Mouse (Mus musculus) ES-CJ7 (cell line): Measurements from ENCODE around the gene Ormdl1.
A peak's percentile ranks its signal among the peaks of the same experiment; 100 is the strongest.
"Not testable (repeated sequence)": the region's sequence is repeated elsewhere in the genome, so short reads cannot be mapped to it uniquely, and the experiment has no call there.

Source experiments
- DNase-seq: peaks from one replicate; pipeline ENCODE4 v3.0.0; 2011; ENCODE audit warnings: low read depth, low spot score

Ormdl1 gene

DNA sequence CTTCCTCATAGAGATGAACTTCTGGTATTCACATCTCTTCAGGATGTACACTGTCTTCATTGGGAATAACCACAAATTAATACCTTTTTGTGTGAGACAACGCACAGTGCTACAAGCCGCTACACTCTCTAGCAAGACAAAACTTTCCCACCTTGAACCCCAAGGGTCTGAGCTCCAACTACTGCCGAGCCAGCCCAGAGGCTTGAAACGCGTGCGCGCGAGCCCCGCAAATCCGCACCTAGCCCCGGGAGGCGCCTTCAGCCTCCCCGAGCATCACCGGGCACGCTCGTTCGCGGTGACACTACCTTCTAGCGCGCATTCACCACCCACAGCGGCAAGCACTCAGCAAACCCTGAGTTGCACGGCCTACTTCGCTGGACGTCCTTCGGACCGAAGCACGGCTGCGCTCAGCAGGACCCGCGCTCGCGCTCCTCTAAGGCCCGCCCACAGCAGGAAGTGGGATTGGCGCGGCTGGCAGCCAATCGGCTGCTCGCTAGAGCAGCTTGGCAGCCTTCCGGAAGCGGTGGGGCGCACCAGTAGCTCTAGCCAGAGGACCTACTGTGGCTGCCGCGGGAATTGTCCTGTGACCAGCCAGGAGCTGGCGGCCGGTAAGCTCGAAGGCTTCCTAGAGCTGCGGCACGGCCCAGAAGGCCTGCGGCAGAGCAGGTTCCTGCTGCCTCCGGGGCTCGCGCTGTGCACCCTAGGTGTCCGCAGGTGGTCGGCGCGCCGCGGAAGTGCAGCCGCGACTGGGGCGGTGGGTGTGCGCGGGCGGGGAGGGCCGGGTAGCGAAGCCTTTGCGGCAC is at the start of gene Ormdl1, which contains the start of the genes Pms1 and Gm28778:
Gene Ormdl1 (plus strand): TSS at position 515 of the 803 bp plus-strand sequence.
Gene Pms1 (minus strand): TSS at position 438 of the 803 bp plus-strand sequence.
Gene Gm28778 (plus strand): TSS at position 531 of the 803 bp plus-strand sequence.
- DNase-seq: peak; percentile 96

DNA sequence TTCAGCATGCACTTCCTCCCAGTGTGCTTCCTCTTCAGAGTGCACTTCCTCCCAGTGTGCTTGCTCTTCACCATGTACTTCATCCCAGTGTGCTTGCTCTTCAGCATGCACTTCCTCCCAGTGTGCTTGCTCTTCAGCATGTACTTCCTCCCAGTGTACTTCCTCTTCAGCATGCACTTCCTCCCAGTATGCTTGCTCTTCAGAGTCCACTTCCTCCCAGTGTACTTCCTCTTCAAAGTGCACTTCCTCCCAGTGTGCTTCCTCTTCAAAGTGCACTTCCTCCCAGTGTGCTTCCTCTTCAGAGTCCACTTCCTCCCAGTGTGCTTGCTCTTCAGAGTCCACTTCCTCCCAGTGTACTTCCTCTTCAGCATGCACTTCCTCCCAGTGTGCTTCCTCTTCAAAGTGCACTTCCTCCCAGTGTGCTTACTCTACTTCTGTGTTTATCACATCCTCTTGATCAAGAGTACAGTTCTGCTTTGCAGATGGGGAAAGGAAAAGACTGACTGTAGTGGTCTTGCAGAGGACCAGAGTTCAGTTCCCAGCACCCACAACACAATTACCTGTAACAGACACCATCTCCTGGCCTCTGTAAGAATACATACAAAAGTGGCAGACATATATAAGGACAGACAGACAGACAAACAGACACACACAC is 31.8 kb upstream of the Ormdl1 start:
- not testable (repeated sequence) for DNase-seq

DNA sequence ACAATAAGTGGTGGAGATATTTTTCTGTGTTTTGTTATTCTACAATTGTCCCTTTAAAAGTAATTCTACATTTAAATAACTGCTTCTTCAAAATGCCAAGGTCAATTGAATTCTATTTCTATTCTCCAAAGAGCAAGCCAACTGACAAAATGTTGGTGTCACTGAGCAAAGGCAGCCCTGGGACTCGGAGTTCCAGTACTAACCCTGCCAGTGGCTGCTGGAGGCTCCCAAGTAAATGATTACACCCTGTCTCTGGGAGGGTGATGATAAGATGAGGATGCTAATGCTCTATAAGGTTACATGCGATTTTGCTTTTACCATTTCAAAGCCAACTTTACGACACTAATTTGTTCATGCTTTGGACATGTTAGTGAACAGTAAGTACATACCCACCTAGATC is 27.0 kb upstream of the Ormdl1 start:
- DNase-seq: no peak

DNA sequence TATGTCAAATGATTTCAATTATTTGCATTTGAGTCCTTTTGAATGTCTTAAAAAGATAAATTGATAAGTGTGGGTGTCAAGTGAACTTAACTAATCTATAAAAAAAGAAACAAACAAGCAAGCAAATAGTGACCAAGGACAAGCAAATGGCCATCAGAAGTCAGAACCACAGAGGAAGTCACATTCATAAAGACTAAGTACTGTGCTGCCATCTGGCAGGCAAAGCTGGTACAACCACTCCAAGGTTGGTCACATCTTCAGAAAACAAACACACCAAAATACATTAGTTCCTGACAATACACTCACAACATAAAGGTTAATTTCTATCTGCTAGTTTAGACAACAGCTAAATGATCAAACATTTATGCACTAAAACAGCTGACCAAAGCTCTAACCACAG is 24.2 kb upstream of the Ormdl1 start:
- DNase-seq: peak; percentile 19

DNA sequence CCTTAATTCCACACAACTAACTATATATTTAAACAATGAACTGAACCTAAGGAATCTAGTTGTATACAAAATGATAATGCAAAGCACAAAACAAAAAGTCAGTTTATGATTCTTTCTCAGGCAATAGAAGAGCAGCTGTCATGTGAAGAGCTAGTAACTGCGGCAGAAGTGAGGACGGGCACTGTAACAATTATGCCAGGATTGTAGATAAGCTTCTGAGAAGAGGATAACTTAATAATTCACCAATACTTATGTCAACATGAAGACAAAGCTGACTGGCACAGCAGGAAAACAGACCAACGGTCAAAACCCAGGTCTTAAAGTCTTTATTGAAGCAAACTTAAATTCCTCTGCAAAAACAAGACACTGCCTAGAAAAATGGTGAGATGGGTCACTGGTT is 5.7 kb upstream of the Ormdl1 start:
- DNase-seq: no peak

DNA sequence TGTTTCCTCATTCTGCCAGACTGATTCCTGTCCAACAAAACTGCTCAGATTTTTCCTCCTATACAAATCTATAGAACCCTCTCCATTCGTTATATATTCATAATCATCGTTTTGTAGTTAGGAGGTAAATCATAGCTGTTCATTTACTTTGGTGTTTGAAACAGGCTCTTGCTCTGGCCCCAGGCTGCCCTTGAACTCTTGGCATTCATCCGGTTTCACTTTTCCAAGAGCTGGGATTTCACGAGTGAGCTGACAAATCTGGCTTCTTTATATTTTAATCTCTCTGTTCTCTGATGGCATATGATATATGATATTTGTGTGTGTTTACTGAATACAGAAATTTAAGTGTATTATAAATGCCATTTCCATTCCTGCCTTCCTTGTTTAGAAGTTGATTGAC is 3.6 kb downstream of the Ormdl1 start:
- DNase-seq: no peak

DNA sequence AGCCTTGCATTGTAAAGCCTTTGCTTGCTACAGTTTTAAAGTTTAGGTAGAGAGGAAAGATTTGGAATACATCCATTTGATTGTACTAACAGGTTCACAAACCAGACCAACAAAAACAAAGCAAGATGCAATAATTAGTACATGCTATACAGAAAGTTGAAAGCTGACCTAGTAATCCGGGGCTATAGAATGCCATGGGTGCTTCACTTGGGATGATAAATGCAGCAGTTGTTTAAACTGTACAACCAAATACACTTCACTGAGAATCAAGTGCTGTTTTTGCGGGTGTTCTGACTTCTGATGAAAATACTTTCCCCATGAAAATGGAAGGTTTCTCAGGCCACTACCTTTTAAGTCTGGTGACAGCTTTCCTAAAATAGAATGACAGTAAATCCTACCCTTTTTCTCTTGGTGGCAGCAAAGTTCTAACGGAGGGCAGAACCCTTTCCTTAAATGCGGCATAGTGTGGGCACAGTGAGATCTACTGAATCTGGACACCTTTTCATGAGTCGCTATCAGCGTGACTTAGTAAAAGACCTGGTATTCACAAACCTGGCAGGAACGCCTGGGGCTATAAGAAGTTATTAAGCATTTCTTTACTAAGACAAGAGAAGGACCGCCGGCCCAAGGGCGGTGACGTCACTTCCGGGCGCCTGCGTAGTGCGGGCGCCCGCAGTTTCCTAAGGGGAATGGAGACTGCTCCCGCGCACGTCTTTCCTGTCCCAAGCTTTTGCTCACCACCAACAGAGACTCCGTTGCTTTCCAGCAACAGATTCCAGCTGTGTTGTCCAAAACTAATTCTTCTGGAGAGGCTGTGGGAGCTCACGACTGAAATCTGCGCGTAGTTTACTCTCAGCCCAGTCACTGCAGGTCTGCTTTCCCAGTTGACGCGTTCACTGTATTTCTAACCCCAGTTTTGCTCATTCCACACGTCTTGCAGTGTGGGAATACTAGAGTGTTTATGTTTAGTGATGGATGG is 16.4 kb downstream of the Ormdl1 start, which contains the start of gene Osgepl1:
Gene Osgepl1 (plus strand): TSS at position 636 of the 979 bp plus-strand sequence.
- DNase-seq: peak; percentile 83

DNA sequence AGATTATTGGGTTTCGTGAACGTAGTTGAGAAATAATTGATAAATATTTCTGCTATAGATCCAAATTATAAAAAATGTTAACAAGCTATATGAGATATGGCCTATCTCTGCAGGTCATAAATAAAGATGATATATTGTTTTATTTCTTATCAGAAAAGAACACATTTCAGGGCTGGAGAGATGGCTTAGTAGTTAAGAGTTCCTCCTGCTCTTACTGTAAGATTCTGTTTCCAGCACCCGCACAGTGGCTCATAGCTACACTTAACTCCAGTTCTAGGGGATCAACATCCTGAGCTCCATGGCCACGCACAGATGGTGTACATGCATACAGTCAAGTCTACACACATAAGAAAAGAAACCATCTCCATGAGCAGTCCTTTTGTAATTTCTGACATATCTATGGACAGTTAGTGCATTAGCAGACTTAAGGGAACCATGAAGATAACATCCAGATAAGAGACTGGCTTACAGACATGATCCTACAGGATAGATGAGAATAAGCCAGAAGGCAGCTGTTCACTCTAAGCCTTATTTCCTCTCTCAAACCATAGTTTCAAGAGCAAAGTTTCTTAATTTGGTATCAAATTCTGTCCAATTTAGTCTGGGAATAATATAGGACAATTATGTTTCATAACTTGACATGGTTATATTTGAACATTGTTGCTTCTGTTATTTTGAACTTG is 24.9 kb downstream of the Ormdl1 start:
- DNase-seq: no peak

DNA sequence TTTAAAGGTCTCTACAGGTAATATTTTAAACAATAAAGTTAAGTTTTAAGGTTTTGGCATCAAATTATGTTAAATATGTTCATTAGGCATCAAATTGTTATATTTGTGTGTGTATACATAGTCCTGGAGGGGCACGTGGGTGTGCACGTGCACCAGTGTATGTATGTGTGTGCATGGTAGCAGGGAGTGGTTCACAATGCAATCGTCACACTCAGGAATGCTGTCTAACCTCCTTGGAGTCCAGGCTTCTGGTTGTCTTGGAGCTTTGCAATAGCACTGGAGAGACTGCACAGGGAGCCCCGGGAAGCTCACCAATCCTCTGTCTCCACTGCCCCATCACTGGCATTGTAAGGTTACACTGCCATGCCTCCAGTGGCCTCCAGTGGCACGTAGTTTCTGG is 26.4 kb downstream of the Ormdl1 start:
- peak; percentile 7 for DNase-seq

DNA sequence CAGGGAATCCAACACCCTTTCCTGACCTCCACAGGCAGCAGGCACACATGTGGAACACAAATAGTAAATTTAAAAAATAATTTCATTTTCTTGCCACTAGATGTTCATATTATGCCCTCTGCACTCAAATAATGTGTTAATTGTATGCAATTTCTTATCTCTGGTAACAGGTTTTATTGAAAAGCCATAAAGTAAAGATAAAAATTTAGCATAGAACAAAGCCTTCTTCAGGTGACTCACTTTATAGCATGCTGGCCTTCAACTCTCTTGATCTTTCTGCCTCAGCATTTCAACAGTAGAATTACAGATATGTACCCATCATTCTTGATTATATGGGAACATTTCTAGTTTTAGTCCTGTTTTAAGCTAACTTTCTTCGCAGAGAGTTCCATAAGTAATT is 27.4 kb downstream of the Ormdl1 start:
- no peak for DNase-seq

DNA sequence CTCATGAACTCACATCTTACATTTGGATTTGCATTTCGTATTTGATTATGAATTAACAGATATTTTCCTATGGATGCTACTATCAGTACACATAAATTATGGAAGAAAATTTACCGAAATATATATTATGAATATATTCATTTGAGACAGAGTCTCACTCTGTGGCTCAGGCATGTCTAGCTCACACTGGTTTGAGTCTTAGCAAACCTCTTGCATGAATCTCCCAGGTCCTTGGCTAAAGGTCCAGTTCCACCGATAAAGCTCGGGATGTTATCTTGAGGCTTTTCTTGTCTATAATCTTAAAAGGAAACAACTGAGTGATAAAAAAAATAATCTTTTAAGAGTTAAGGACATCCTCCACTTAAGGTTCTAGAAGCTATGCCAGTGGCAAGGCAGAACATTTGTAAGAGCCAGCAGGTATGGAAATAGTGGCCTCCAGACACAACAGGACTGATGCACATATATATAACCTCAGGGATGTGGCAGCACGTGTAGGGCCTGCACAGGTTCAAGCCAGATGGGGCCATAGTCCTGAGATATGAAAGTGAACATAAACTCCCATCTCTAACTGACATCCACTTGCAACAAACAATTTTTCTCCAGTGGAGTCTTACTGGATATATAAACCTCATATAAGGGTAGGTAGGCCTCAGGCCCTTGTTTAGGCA is 28.1 kb downstream of the Ormdl1 start:
- DNase-seq: no peak

DNA sequence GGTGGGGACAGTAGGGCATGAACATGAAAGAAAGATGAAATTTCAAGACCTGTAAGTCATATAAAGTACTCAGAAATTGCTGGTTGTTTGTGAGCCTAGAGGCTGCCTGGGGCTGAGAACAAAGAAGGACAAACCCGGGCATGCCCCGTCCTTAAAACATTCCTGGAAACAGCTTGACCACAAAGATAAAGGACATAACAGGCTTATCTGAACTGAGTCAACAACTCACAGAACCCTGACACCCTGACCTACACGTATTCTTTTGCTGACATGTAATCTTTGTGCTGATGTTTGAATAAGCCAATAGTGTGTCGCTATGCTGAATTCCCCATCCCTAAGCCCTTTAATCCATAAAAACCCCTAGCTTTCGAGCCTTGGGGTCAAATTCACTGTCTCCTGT is 36.6 kb downstream of the Ormdl1 start:
- DNase-seq: not testable (repeated sequence)

DNA sequence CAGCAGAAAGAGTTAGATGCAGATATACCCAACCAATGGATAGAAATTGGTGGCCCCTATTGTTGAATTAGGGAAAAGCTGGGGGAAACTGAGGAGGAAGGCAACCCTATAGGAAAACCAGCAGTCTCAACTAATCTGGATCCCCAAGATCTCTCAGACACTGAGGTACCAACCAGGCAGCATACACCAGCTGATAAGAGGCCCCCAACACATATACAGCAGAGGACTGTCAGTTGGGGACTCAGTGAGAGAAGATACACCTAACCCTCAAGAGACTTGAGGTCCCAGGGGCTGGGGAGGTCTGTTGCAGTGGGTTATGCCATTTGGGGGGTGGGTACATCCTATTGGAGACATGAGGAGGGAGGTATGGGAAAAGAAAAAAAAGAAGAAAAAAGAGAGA is 38.6 kb downstream of the Ormdl1 start:
- no peak for DNase-seq

DNA sequence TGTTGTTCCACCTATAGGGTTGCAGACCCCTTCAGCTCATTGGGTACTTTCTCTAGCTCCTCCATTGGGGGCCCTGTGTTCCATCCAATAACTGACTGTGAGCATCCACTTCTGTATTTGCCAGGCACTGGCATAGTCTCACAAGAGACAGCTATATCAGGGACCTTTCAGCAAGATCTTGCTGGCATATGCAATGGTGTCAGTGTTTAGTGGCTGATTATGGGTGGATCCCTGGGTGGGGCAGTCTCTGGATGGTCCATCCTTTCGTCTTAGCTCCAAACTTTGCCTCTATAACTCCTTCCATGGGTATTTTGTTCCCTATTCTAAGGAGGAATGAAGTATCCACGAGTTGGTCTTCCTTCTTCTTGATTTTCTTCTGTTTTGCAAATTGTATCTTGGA is 40.5 kb downstream of the Ormdl1 start:
- not testable (repeated sequence) for DNase-seq

DNA sequence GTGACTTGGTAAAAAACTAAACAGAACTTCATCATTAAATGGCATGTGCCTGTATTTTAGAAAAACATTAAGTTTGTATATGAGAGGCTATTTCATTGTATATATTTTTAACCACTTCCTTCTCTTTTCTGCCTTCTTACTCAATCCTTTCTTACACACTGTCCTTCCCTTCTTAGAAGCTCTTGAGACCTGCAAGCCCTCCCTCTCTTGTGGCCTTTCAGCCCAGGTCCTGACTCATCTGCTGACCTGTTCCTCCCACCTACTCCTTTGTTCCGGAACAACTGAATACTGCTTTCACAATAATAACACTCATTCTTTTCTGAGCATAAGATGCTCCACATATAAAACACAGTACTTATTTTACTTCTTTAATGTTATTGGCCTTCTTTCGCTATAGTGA is 44.2 kb downstream of the Ormdl1 start:
- DNase-seq: no peak

DNA sequence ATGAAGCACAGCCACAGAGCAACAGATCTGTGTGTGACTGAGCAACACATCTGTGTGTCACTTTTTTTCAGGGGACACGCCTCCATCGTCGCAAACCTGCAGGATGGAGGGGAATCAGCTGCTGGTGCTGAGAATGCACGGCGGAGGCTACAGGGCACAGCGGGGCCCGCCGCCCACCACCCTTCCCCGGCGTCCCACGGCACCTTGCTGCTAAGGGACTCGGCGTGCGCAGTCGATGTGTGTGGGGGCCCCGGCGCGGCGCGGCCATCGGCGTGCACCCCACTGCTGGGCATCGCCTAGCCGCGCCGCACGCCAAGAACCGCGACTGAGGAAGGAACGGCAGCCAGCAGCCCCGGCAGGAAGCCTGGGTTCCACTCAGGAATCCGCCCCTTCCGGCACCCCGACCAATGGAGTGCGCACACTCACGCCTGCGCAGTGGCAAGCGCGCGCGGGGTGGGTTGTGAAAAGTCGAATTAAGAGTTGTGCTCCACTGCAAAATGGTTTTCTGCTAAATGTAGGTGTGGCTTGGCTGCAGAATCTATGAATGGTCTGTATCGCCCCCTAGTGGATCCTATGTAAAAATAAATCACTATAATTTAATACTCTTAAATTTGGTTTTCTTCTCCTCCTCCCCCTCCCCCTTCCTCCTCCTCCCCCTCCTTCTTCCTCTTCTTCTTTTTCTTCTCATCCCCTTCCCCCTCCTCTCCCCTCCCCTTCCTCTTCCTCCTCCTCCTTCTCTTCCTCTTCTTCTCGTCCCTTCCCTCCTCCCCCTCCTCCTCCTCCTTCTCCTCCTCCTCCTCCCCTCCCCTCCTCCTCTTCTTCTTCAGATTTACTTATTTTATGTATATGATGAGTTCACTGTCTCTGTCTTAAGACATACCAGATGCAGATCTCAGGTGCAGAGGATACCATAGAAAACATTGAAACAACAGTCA is 55.7 kb downstream of the Ormdl1 start, which contains the start of the genes Asdurf, Gm28551 and Asnsd1:
Gene Asdurf (minus strand): TSS at position 293 of the 935 bp plus-strand sequence.
Gene Gm28551 (minus strand): TSS at position 341 of the 935 bp plus-strand sequence.
Gene Asnsd1 (minus strand): TSS at position 426 of the 935 bp plus-strand sequence.
- DNase-seq: peak; percentile 98

DNA sequence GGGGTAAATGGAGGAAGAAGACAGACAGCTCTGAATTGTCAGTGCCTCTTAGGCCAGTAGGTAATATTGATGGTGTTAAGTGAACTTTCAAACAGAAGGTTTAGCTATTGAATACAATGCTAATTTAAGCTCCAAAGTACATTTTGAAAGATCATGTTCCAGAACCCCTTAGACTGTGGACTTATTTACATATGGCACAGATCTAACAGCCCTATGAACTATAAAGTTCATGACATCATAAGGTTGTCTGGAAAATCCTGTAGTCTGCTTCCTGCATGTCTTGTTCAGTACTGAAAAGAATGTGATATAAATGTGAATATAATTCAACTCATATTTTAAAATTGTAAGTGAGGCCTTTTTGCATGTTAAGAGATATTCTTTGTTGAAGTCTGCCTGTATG is 62.1 kb downstream of the Ormdl1 start:
- DNase-seq: no peak
